Mouse (Mus musculus) limb, embryonic 12.5 days (tissue): ENCODE results near the gene Chsy1. TPM values are rescaled to one million over a fixed set of nuclear protein-coding genes. Genes with fewer than 3 reads are reported as not detected.

Experiments
- ATAC-seq: fragments of 200-750 bp; cut with Nextera tagmentation; 2 replicates; pipeline ENCODE4 v1.8.0; 2017; ENCODE audit warnings: low read depth, moderate TSS enrichment; ENCODE audit not compliant: insufficient number of reproducible peaks, insufficient read depth, low FRiP score, low TSS enrichment
- H3K27ac ChIP-seq: fragments of 300-500 bp; sonication (generic); 2 replicates; pipeline ENCODE4 v1.5.1; 2016; ENCODE audit warnings: mild to moderate bottlenecking, moderate library complexity
- H3K27me3 ChIP-seq: fragments of 300-500 bp; sonication (generic); 2 replicates; pipeline ENCODE4 v1.6.1; 2016; ENCODE audit warnings: mild to moderate bottlenecking, moderate library complexity
- H3K36me3 ChIP-seq: fragments of 300-500 bp; sonication (generic); 2 replicates; pipeline ENCODE4 v1.6.1; 2016; ENCODE audit warnings: mild to moderate bottlenecking, moderate library complexity
- H3K4me1 ChIP-seq: fragments of 300-500 bp; sonication (generic); replicated peaks from 2 replicates; pipeline ENCODE4 v1.6.1; 2016
- H3K4me2 ChIP-seq: fragments of 300-500 bp; sonication (generic); 2 replicates; pipeline ENCODE4 v1.6.1; 2016; ENCODE audit warnings: mild to moderate bottlenecking, moderate library complexity
- H3K4me3 ChIP-seq: fragments of 300-500 bp; sonication (generic); replicated peaks from 2 replicates; pipeline ENCODE4 v1.5.1; 2016; ENCODE audit warnings: mild to moderate bottlenecking
- H3K9ac ChIP-seq: fragments of 300-500 bp; sonication (generic); replicated peaks from 2 replicates; pipeline ENCODE4 v1.6.1; 2016; ENCODE audit warnings: mild to moderate bottlenecking, moderate library complexity
- H3K9me3 ChIP-seq: fragments of 300-500 bp; sonication (generic); 2 replicates; pipeline ENCODE4 v1.6.1; 2016; ENCODE audit warnings: mild to moderate bottlenecking, moderate library complexity
- WGBS: fragments of 180-500 bp; shearing (Covaris S2); methylation state at CpG from one replicate; pipeline ENCODE4 v1.1.7; 2016; 5-methylcytosine and 5-hydroxymethylcytosine counted together
- polyA plus RNA-seq: library from polyadenylated mRNA; unstranded; fragments of >200 nt; fragmentation: Nextera tagmentation; extraction: Ambion mirVana; gene quantifications from 2 replicates; pipeline ENCODE4 v1.2.1, GENCODE M21; 2016

The Chsy1 gene
- polyA plus RNA-seq, 1 experiment from 2014 or later = 23.0 TPM

DNA sequence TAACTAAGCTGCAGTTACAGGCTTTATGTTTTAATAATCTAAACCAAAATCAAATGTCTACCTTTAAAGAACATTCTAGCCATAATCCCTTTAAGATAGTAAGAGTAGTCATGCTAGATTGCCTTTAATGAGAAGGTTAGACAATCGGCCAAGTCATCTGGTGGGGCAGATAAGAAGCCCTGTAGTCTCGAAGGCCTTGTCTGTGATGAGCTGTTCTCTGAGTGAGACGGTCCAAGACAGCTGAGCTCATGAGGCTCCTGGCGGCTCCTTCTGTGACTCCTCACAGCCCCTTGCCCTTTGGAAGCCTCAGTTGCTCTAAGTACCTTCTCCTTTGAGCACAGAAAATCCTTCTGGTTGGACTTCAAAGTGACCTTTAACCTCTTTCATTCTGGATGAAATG, 67.6 kb downstream of the Chsy1 start:
- no peak overlapping the region for H3K4me3 ChIP-seq
- no peak overlapping the region for H3K4me2 ChIP-seq
- 81% methylated on average over 4 of the region's 4 CpGs for WGBS
- peaks cover 44% of the 10 kb centered on the region for H3K36me3 ChIP-seq
- no peak overlapping the region for H3K9ac ChIP-seq
- ATAC-seq = no peak
- H3K9me3 ChIP-seq = no peaks in the 10 kb centered on the region
- no peak overlapping the region for H3K27ac ChIP-seq
- no peaks in the 10 kb centered on the region for H3K27me3 ChIP-seq
- peaks cover 8% of the 10 kb centered on the region; the same call in 1 of the 2 replicates for H3K4me1 ChIP-seq

DNA sequence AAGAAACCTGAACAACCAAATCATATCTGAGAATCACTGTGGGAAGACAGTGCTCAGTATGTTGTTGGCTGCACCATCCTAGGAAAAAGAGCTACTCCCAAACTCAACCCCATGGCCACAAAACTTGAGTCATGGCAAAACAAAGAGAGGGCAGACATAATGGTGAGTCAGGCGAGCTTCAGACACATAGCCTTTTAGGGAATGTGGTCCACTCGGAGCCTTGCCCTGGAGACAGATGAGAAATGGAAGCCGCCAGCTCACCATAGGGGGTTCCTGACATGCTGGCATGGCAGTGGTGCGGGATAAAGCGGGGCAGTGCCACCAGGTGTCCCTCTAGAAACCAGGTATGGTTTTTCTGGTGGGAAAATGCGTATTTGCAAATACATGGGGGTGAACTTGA, 68.8 kb downstream of the Chsy1 start:
- H3K9ac ChIP-seq = no peak overlapping the region
- 91% methylated on average over 6 of the region's 6 CpGs for WGBS
- H3K27ac ChIP-seq = no peak overlapping the region
- H3K4me3 ChIP-seq = no peak overlapping the region
- no peak for ATAC-seq
- H3K4me1 ChIP-seq = peaks cover 14% of the 10 kb centered on the region
- H3K36me3 ChIP-seq = peaks cover 32% of the 10 kb centered on the region
- no peaks in the 10 kb centered on the region for H3K9me3 ChIP-seq
- no peak overlapping the region for H3K4me2 ChIP-seq
- H3K27me3 ChIP-seq = no peaks in the 10 kb centered on the region

DNA sequence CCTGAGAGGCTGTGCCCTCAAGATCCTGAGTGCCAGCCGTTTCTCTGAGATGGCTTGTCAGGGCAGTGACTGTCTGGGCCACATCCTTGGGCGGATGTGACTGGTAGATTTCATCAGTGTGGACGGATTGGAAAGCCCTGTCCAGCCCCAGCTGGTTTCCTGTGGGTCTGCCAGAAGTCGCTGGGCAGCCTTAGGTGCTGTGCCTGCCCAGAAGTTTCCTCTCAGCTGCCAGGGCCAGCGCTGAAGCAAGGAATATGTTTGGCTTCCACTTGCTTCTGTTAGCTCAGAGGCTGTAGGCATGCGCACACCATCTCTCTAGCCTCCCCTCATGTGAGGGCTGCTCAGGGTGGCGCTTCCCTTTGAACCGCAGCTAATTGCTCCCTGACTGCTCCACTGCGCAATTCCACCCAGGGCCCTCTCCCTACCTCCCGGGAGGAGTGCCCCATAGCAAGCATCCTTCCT, 69.8 kb downstream of the Chsy1 start:
- H3K9ac ChIP-seq = no peak overlapping the region

DNA sequence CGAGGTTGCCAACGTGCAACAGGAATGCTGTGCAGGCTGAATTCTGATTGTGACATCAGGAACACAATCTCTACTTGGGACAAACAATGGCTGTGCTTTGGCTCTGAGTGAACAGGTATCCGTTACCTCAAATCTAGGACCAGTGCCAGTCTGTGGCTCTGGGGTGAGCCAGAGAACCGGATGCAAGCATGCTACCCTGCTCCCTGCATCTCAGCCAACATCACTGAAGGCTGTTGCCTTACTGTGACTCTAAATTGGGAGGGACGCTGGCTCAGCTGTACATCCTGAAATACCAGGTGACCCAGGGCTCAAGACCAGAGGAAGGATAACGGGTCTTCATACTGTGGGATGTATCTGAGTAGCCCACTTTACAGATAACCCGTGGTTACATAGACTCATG, 70.4 kb downstream of the Chsy1 start:
- Histone ChIP-seq H3K27ac (no peak overlapping the region), H3K4me3 (no peak overlapping the region), H3K9ac (no peak overlapping the region), H3K4me2 (no peak overlapping the region), H3K27me3 (no peaks in the 10 kb centered on the region), H3K36me3 (peaks cover 18% of the 10 kb centered on the region), H3K9me3 (no peaks in the 10 kb centered on the region), H3K4me1 (peaks cover 24% of the 10 kb centered on the region)
- 89% methylated on average over 7 of the region's 7 CpGs for WGBS
- no peak for ATAC-seq

More for the DNA sequence above, 69.8 kb downstream of the Chsy1 start:
- H3K4me2 ChIP-seq = no peak overlapping the region
- 0 out of 2 replicates have a peak overlapping the region, but pooled peaks have one; percentile 20 for H3K27ac ChIP-seq
- ATAC-seq = no peak
- H3K36me3 ChIP-seq = peaks cover 23% of the 10 kb centered on the region
- WGBS = 41% methylated on average over 10 of the region's 10 CpGs
- peaks cover 24% of the 10 kb centered on the region for H3K4me1 ChIP-seq
- H3K4me3 ChIP-seq = no peak overlapping the region
- H3K9me3 ChIP-seq = no peaks in the 10 kb centered on the region
- H3K27me3 ChIP-seq = no peaks in the 10 kb centered on the region

DNA sequence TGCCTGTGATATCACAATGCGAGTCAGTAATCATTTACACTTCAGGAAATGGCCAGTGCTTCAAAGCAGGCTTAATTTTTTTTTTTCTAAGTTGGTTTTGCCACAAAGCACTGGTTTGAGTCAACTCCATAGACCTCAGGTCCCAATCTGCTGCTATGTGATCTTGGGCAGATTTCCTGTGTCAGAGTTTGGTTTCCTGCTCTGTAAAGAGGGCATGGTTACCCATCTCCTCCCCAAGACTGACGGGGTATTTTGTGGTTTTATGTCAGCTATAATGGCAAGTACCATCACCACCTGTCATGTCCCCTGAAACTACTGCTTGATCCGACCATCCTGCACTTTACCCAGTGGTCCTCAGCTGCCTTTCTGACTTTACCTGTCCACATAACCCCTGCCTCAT, 70.9 kb downstream of the Chsy1 start:
- H3K27ac ChIP-seq = no peak overlapping the region
- no peak overlapping the region for H3K4me3 ChIP-seq
- H3K27me3 ChIP-seq = no peaks in the 10 kb centered on the region
- no peak overlapping the region for H3K4me2 ChIP-seq
- H3K36me3 ChIP-seq = peaks cover 12% of the 10 kb centered on the region; the same call in 1 of the 2 replicates
- no peak overlapping the region for H3K9ac ChIP-seq
- H3K4me1 ChIP-seq = peaks cover 24% of the 10 kb centered on the region
- no peak for ATAC-seq
- H3K9me3 ChIP-seq = no peaks in the 10 kb centered on the region
- 74% methylated on average over 3 of the region's 3 CpGs for WGBS

DNA sequence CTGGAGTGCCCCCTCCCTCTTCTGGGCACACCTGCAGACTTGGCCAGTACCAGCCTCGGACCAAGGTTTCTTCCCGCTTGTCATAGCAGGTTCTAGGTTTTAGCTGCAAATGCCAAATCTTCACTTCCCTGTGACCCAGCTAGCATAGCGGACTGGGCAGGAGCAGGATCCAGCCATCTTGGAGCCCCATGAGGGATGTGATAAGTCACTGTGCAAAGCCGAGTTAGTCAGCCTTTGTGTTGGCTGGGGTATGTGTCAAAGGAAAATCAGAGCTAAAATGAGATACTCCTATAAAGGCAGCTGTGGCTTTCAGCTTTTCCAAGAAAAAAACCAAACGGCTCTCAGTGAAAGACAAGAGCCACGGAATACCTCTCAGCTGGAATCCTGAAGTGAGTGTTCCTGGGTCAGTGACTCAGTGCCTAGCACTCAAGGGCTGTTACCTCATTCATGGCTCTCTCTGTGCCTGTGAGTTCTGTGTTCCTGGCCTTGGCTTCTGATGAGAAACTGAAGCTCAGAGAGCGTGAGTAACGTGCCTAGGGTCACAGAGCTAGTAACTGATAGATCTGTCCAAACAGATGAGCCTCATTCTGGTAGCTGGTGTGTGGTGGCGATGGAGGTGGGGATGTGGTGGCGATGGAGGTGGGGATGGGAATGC, 71.5 kb downstream of the Chsy1 start:
- no peak for ATAC-seq
- Histone ChIP-seq H3K36me3 (peaks cover 6% of the 10 kb centered on the region; the same call in 1 of the 2 replicates), H3K9me3 (no peaks in the 10 kb centered on the region), H3K4me2 (no peak overlapping the region), H3K9ac (no peak overlapping the region), H3K4me1 (peaks cover 24% of the 10 kb centered on the region), H3K27ac (no peak overlapping the region), H3K27me3 (no peaks in the 10 kb centered on the region), H3K4me3 (no peak overlapping the region)
- 88% methylated on average over 10 of the region's 10 CpGs for WGBS

DNA sequence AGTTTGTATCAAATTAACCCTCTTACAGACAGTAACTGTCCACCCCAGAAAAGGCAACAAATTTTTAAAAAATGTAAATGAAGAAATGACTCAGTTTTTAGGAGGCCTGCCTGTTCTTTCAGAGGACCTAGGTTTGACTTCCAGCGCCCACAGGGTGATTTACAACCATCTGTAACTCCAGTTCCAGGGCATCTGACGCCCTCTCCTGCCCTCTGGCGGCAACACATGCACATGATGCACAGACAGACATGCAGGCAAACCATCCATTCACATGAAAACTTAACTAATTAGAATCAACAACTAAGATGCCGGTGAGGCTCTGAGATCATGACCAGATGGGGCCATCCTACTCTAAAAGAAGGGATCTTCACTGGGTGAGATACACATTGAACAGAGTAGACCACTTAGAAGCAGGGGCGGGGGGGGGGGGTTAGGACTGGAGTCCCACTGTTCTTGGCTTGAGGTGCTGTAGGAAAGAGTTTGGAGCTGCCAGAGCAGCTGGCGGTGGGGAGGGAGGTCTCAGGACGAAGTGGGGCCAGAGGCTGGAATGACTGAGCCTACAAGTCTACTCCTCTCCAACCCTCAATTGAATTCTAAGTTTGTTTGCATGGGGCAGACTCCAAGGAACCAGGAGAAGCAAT, 72.9 kb downstream of the Chsy1 start:
- H3K4me1 ChIP-seq = peaks cover 24% of the 10 kb centered on the region
- H3K4me2 ChIP-seq = no peak overlapping the region
- no peaks in the 10 kb centered on the region for H3K36me3 ChIP-seq
- no peak for ATAC-seq
- 82% methylated on average over 7 of the region's 7 CpGs for WGBS
- H3K9me3 ChIP-seq = no peaks in the 10 kb centered on the region
- H3K27me3 ChIP-seq = no peaks in the 10 kb centered on the region
- H3K9ac ChIP-seq = no peak overlapping the region
- no peak overlapping the region for H3K4me3 ChIP-seq
- H3K27ac ChIP-seq = no peak overlapping the region

DNA sequence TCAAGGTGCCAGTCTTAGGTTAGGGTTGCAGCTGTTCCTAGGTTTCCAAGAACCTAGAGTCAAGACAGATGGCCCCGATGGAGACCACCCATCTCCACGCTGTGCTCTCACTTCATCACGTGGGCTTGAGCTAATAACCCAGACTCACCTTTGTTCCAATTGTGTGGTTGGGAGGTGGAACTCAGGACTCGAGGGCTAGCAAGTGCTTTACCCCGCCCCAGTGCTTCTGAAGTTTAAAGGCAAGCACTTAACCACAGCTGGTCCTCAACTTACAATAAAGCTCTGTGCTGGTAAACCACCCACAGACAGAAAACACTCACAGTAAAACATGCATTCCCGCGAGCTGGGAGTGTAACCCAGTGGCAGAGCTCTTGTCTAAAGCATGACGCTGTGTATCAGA, 74.1 kb downstream of the Chsy1 start:
- H3K27me3 ChIP-seq = no peaks in the 10 kb centered on the region
- H3K9ac ChIP-seq = no peak overlapping the region
- ATAC-seq = peak; percentile 50; the same call in 1 of the 2 replicates
- H3K4me3 ChIP-seq = no peak overlapping the region
- no peaks in the 10 kb centered on the region for H3K9me3 ChIP-seq
- peaks cover 24% of the 10 kb centered on the region for H3K4me1 ChIP-seq
- H3K4me2 ChIP-seq = no peak overlapping the region
- 44% methylated on average over 8 of the region's 8 CpGs for WGBS
- no peaks in the 10 kb centered on the region for H3K36me3 ChIP-seq
- H3K27ac ChIP-seq = peak overlapping the region; percentile 59

DNA sequence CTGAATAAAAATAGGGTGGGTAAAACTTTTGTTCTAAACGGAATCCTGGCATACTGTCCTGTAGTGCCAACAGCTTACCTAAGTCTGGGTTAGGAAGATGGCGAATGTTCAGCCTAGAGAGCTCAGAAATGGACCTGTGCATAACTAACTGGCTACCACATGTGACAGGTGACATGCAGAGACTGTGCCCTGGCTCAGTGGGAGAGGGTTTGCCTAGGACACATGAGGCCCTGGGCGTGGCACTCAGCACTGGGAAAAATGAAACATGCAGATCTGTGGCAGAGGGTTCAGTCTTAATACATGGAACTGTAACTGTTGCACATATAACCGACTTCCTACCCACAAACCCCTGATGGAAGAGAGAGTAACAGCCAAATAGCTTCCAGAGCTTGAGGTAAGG, 74.7 kb downstream of the Chsy1 start:
- Histone ChIP-seq H3K9me3 (no peaks in the 10 kb centered on the region), H3K4me1 (peaks cover 20% of the 10 kb centered on the region), H3K36me3 (no peaks in the 10 kb centered on the region), H3K4me2 (no peak overlapping the region), H3K27me3 (no peaks in the 10 kb centered on the region), H3K27ac (no peak overlapping the region; the same call in 1 of the 2 replicates), H3K9ac (no peak overlapping the region), H3K4me3 (no peak overlapping the region)
- WGBS = 76% methylated on average over 4 of the region's 4 CpGs
- no peak for ATAC-seq

DNA sequence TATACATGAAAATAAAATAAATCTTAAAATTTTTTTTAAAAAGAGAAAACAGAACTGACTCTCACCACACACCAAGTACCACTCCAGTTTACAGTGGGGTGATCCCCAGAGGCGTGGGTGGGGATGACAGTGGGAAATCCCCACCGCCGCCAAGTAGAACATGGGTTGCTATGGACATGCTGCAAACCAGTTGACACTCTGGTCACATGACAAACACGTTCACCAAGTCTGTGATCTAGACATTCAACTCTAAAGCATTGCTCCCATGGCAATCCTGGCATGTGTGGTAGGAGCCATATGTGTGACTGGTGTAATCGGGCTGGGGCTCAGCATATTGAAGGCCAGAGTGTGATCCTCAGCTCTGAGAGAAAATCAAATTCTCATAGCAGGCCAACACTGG, 76.1 kb downstream of the Chsy1 start:
- Histone ChIP-seq H3K9me3 (no peaks in the 10 kb centered on the region), H3K4me2 (no peak overlapping the region), H3K4me3 (no peak overlapping the region), H3K27me3 (no peaks in the 10 kb centered on the region), H3K4me1 (peaks cover 16% of the 10 kb centered on the region), H3K27ac (no peak overlapping the region), H3K36me3 (no peaks in the 10 kb centered on the region), H3K9ac (no peak overlapping the region)
- 92% methylated on average over 5 of the region's 5 CpGs for WGBS
- no peak for ATAC-seq

DNA sequence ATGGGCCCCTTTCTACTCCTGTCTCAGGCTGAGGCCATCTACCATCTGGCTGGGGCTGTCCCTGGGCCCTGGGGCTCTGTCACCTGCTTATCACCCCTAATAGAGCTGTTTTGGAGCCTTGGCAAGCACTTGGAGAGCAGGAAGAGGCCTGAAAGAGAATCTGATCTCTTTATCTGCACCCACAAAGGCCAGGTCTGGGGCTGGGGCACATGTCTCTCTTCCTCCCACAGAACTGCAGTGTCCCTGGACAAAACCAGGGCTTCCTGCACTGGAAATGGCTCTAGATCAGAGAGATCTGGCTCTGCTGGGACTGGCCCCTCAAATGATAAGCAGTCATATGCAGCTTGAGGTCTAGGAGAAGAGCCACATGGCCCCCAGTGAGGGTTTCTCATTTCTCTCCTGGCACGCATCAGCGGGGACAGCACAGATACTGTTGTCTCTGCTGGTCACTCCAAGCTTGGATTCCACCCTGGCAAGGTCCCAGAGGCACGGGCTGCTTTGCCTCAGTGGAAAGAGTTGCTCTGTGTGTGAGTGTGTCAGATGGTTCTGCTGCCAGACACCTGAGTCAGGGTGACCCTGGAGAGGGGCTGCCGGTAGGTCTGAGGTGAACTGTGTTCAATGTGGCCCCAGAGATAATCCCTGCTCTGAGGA, 78.4 kb downstream of the Chsy1 start:
- H3K27me3 ChIP-seq = no peaks in the 10 kb centered on the region
- H3K9me3 ChIP-seq = no peaks in the 10 kb centered on the region
- H3K4me3 ChIP-seq = no peak overlapping the region
- H3K9ac ChIP-seq = no peak overlapping the region
- no peaks in the 10 kb centered on the region for H3K36me3 ChIP-seq
- 86% methylated on average over 4 of the region's 4 CpGs for WGBS
- H3K27ac ChIP-seq = no peak overlapping the region
- H3K4me1 ChIP-seq = peaks cover 14% of the 10 kb centered on the region
- H3K4me2 ChIP-seq = no peak overlapping the region
- no peak for ATAC-seq
